Mouse (Mus musculus) liver, adult 2 months (tissue): ENCODE results near the gene Abhd13. TPM values are rescaled to one million over a fixed set of nuclear protein-coding genes. Genes with fewer than 3 reads are reported as not detected.
A peak's percentile ranks its signal among the peaks of the same experiment; 100 is the strongest.

ENCODE experiments used
- DNase-seq: peaks from one replicate; pipeline ENCODE4 v3.0.0-alpha.2; 2011; ENCODE audit warnings: low read depth, low spot score; ENCODE audit errors: extremely low read depth
- H3K27ac ChIP-seq: fragments of 200-500 bp; replicated peaks from 2 replicates; pipeline ENCODE4 v1.5.1; 2012; ENCODE audit warnings: low read depth, mild to moderate bottlenecking, control low read depth, inconsistent platforms, low read length; ENCODE audit not compliant: insufficient read depth
- H3K27me3 ChIP-seq: fragments of 200-500 bp; 2 replicates; pipeline ENCODE4 v1.6.1; 2012; ENCODE audit warnings: mild to moderate bottlenecking, moderate library complexity, low read length, inconsistent platforms; ENCODE audit not compliant: control insufficient read depth, insufficient read depth
- H3K36me3 ChIP-seq: fragments of 200-500 bp; 2 replicates; pipeline ENCODE4 v1.6.1; 2012; ENCODE audit warnings: low read length, inconsistent platforms; ENCODE audit not compliant: control insufficient read depth, insufficient read depth
- H3K4me1 ChIP-seq: fragments of 200-500 bp; 2 replicates; pipeline ENCODE4 v1.6.1; 2011; ENCODE audit warnings: low read length; ENCODE audit not compliant: control insufficient read depth, insufficient read depth
- H3K4me3 ChIP-seq: fragments of 200-500 bp; 2 replicates; pipeline ENCODE4 v1.5.1; 2011; ENCODE audit warnings: low read depth, mild to moderate bottlenecking, control low read depth, low read length, moderate library complexity; ENCODE audit not compliant: insufficient read depth
- H3K79me2 ChIP-seq: fragments of 200-500 bp; 2 replicates; pipeline ENCODE4 v1.6.1; 2012; ENCODE audit warnings: inconsistent platforms, mild to moderate bottlenecking, low read length, moderate library complexity; ENCODE audit not compliant: control insufficient read depth, insufficient read depth
- H3K9ac ChIP-seq: fragments of 200-500 bp; 2 replicates; pipeline ENCODE4 v1.6.1; 2012; ENCODE audit warnings: low read depth, mild to moderate bottlenecking, control low read depth, inconsistent platforms, low read length
- CTCF ChIP-seq: fragments of 200-500 bp; IDR thresholded peaks from 2 replicates; pipeline ENCODE4 v1.5.1; 2011; ENCODE audit warnings: low read depth, low read length, control low read depth
- POLR2A ChIP-seq: fragments of 200-500 bp; IDR thresholded peaks from 2 replicates; pipeline ENCODE4 v1.6.1; 2011; ENCODE audit warnings: low read length, control low read depth; ENCODE audit not compliant: insufficient read depth; ENCODE audit errors: extremely low read depth
- WGBS: fragments of 180-500 bp; shearing (Covaris S2); methylation state at CpG from one replicate; pipeline ENCODE4 v1.1.7; 2018; 5-methylcytosine and 5-hydroxymethylcytosine counted together
- polyA plus RNA-seq: library from polyadenylated mRNA; depleted of rRNA; stranded (reverse); fragments of >200 nt; gene quantifications from 2 replicates; pipeline ENCODE4 v1.2.3, GENCODE M21; 2012
- total RNA-seq: library from RNA; depleted of rRNA; stranded (reverse); fragments of >200 nt; gene quantifications from 2 replicates; pipeline ENCODE4 v1.2.3, GENCODE M21; 2014

Abhd13 gene
- total and polyA plus RNA-seq, 2 experiments: 3.2 to 12.3 TPM

- H3K27ac ChIP-seq: peak overlapping the region; percentile 17
- no peak for TF ChIP-seq CTCF
- TF ChIP-seq POLR2A: no peak
- 19% methylated on average over 15 of the region's 15 CpGs for WGBS
Measured at GRCm38 (mm10) chr8:9977016-9977415, 491 bp upstream of the Abhd13 start.

GRCm38 (mm10) chr8:9978475-9979230 lies 1.1 kb downstream of the Abhd13 start:
- WGBS: 21% methylated on average over 18 of the region's 18 CpGs
- Histone ChIP-seq H3K36me3 (peaks cover 10% of the 10 kb centered on the region), H3K79me2 (peaks cover 27% of the 10 kb centered on the region; the same call in 1 of the 2 replicates), H3K4me3 (peak overlapping the region; percentile 86), H3K27ac (no peak overlapping the region), H3K4me1 (peaks cover 10% of the 10 kb centered on the region), H3K27me3 (no peaks in the 10 kb centered on the region), H3K9ac (peak overlapping the region; percentile 89)
- TF ChIP-seq POLR2A (no peak), CTCF (no peak)
- DNase-seq: peak; percentile 66

More at GRCm38 (mm10) chr8:9977016-9977415, 491 bp upstream of the Abhd13 start:
- Histone ChIP-seq H3K79me2 (peaks cover 17% of the 10 kb centered on the region; the same call in 1 of the 2 replicates), H3K36me3 (peaks cover 9% of the 10 kb centered on the region; the same call in 1 of the 2 replicates), H3K27me3 (no peaks in the 10 kb centered on the region), H3K4me1 (peaks cover 10% of the 10 kb centered on the region), H3K9ac (peak overlapping the region; percentile 46), H3K4me3 (peak overlapping the region; percentile 86)
- DNase-seq: peak; percentile 26

DNA sequence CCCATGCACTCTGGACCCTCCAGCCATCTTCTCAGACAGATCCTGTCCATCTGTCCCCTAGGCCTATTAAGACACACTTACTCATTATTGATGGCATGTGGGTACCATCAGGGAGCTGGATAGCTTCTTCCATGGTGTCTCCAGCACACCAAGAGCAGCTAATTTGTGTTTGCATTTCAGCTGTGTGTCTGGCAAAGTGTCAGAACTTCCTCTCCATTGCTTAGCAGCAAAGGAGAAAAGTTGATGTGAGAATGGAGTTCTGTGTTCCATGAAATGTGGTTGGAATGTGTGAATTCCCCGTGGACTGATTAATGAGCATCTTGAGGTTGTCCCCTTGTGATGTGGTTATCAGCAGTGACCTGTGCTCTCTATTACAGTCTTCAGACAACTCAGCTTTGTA lies 2.2 kb downstream of the Abhd13 start:
- H3K4me1 ChIP-seq: peaks cover 10% of the 10 kb centered on the region
- 79% methylated on average over 1 of the region's 1 CpGs for whole genome bisulfite sequencing
- no peak for DNase-seq
- TF ChIP-seq POLR2A (no peak), CTCF (no peak)
- H3K27ac ChIP-seq: no peak overlapping the region
- no peak overlapping the region for H3K9ac ChIP-seq
- H3K4me3 ChIP-seq: no peak overlapping the region
- peaks cover 10% of the 10 kb centered on the region for H3K36me3 ChIP-seq
- H3K79me2 ChIP-seq: peaks cover 32% of the 10 kb centered on the region; the same call in 1 of the 2 replicates
- H3K27me3 ChIP-seq: no peaks in the 10 kb centered on the region

DNA sequence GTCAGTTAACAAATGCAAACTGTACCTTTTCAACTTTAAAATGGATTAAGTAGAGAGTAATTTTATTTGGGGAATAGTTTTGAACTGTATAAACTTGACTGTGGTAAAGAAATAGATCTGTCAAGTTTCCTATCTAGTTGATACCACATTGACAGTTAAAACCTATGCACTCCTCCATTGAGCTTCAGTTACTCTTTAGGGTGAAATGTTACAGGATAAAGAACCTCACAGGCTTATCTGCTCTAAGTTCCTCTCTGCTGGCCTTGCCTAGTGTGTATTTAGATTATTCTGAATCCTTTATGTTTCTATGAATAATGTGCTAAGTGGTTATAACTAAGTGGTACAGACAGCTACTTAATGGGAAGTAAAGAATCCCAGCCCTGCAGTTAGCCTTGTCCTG lies 2.7 kb downstream of the Abhd13 start:
- DNase-seq: no peak
- Histone ChIP-seq H3K36me3 (peaks cover 10% of the 10 kb centered on the region), H3K4me1 (peaks cover 10% of the 10 kb centered on the region), H3K27me3 (no peaks in the 10 kb centered on the region), H3K9ac (no peak overlapping the region), H3K4me3 (no peak overlapping the region), H3K27ac (no peak overlapping the region), H3K79me2 (peaks cover 32% of the 10 kb centered on the region; the same call in 1 of the 2 replicates)
- TF ChIP-seq CTCF (no peak), POLR2A (no peak)

DNA sequence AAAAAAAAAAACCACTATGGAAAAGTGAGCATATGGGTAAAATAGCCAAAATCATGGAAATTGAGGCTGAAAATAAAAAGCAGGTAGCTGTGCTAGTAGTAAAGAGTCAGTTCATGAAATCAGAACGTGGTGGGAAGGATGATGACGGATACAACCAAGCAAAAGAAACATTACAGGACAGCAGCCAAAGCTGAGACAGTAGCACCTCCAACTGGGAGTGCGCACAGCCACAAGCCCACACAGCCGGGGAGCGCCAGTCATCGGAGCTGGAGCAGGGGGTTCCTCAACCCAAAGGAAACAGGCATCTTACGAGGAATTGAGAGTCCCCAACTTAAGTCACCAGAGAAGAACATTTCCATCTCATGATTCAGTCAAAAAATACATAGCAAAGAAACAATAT lies 26.6 kb downstream of the Abhd13 start:
- H3K4me3 ChIP-seq: no peak overlapping the region
- DNase-seq: no peak
- no peak overlapping the region for H3K9ac ChIP-seq
- no peak overlapping the region for H3K27ac ChIP-seq
- no peaks in the 10 kb centered on the region for H3K79me2 ChIP-seq
- no peaks in the 10 kb centered on the region for H3K36me3 ChIP-seq
- no peaks in the 10 kb centered on the region; the same call in 1 of the 2 replicates for H3K4me1 ChIP-seq
- no peaks in the 10 kb centered on the region for H3K27me3 ChIP-seq
- 79% methylated on average over 7 of the region's 7 CpGs for WGBS
- TF ChIP-seq POLR2A (no peak), CTCF (no peak)
